Mouse (Mus musculus) right cerebral cortex, postnatal 10 days (tissue): ENCODE measurements around the gene Mrps23.
"Not testable (repeated sequence)": the region's sequence is repeated elsewhere in the genome, so short reads cannot be mapped to it uniquely, and the experiment has no call there.

Source experiments
- DNase-seq, 2 experiments: peaks; one replicate each; pipeline ENCODE4 v3.0.0; 2021; ENCODE audit warnings: low spot score in 2 of 2

The Mrps23 gene

DNA sequence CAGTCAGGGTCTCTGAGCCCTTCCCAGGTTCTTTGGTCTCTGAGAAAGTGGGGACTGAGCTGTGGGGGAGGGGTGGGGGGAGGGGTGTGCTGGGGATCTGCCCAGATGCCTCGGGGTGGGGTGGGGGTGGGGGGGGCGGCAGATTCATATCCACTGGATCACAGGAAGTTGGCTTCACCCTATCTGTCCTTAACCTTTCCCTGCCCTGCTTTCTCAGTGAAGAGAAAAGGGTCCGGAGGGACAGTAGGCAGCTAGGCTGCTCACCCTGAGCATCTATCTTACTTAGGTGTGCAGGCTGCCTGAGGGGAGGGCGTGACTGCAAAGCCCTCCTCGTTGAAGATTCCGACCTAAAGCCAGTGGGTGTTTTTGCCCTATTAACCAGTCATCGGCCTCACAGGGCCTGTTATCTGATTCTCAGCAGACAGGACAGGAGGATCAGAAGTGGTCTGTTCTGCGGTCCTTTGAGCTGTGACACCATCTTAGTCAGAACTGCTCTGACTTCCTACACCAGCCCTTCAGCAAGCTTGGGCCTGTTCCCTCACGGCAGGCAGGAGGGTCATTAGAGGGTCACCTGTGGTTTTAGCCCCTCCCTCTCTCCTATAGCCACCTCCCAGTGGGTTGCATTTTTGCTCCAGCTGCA lies 30.7 kb upstream of the Mrps23 start:
- DNase-seq = no peak

- no peak for DNase-seq
These were observed 23.7 kb upstream of the Mrps23 start for GRCm38 (mm10) chr11:88180467-88180958.

GRCm38 (mm10) chr11:88180959-88181619 lies 23.1 kb upstream of the Mrps23 start:
- DNase-seq = peak; percentile 75 to 80

DNA sequence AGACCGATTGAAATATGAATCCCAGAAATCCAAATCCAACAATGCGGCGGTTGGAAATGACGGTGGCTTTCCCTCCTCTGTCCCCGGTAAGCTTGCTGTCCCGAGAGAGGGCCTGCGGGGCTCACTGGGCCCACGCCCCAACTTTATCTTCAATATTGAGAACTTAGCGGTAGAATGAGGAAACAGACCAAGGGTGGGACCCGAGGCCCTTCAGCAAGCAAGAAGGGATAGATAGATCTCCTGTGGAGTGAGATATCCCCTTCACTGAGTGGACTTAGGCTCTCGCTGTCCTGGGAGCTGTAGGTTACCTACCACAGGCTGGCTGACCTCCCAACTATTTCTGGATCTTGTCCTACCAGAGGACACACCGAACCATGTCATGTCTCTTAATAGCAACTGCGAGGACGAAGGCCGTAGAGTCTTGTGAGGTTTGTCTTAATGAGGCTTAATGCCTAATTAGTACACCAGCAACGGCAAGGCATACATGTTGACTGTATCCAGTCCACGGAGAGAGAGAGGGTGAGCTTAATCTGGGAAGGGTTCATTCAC lies 19.5 kb upstream of the Mrps23 start:
- no peak for DNase-seq

GRCm38 (mm10) chr11:88186078-88186946 lies 17.9 kb upstream of the Mrps23 start:
- no peak for DNase-seq

GRCm38 (mm10) chr11:88186947-88187243 lies 17.3 kb upstream of the Mrps23 start:
- no peak for DNase-seq

DNA sequence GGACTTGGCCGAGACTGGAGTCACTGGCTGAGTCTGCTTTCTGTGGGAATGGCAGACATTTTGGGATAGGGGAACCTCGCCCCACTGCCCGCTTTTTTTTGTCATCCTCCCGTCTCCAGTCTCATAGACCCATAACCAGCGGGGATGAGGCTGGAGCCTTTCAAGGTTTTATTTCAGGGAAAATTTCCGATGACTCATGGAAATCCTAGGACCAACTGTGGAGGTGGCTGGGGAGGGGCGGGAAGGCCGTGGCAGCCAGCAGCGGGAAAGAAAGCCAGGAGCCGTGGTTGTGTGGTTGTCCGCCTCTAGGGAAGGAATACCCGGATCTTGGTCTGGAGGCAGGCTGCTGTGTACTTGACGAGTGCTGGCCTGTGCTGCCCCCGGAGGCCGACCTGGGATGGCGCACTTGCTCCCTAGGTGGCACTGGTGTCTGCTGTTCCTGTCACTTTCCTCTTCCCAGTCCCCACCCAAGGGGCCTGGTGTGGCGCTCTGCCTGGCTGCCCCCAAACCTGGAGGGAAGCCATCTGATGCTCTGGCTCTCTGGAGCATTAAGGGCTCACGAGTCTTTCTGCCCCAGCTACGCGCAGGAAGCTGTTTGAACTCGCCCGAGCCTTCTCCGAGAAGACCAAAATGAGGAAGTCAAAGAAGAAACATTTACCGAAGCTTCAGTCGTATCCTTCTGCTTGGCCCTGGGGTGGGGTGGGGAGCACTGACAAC lies 16.6 kb upstream of the Mrps23 start:
- peak; percentile 89 to 91 for DNase-seq

- DNase-seq = no peak
These were observed 16.0 kb upstream of the Mrps23 start for GRCm38 (mm10) chr11:88188216-88188615.

DNA sequence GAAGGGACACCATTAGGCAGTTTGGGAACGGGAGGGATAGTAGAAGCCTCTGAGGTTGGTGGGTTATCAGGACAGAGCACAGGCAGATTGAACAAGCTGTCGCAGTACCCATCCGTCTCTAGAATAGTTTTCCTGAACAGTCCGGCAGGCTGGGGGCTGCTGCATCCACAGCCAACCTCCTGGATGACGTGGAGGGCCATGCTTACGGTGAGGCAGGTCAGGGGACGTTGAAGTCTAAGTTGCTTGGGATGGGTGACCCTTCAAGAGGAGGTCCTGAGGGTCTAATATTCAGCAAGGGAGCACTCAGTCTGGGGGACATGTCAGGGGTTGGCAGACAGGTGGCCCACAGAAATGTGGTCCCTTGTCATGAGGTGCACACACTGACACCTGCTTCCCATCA lies 15.6 kb upstream of the Mrps23 start:
- no peak for DNase-seq

DNA sequence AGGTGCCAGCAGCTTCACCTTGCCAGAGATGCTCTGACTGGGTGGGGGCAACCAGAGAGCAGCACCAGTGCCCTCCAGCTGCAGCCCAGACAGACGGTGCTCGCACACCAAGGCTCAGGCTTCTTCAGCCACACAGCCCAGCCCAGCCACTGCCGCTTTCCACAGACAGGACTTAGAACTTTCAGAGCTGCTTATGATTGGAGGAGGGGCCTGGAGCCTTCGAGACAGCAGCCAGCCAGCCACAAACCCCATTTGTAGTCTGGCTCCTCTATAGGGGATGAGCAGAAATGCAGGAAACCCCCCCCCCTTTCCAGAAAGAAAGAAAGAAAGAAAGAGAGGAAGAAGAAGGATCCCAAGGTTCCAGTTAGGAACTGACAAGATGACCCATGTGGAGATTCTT lies 11.6 kb upstream of the Mrps23 start:
- no peak for DNase-seq

DNA sequence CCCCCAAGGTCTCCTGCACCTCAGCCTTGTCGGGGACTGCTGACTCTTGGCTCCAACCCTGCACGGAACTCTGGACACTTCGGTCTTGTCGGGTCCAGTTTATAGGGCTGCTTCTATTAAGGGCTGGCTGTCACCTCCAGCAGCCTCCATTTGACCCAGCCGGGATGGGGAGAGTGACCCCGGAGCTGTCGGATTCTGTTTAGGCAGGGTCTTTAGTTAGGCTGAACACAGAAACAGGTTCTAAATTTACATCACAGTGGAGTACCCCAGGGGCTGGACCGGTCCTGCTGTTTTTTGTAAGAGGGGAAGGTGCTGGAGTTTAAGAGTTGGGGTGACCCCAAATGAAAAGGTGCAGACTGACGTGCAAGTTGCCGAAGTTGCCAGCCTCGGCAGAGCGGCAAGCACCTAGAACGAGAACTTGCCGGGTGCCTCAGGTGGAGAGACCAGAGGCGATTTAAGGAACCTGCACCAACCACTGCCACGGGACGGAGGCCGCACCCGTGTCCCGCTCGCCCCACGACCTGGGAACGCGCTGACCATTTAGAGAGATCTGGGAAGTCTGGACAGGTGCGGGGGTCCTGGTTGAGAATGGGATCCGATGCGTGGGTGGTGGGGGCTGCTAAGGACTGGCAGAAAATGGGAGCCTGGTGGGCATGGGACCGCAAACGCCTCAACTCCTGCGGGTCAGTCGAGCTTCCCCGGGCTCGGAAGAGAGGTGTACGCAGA lies 10.9 kb upstream of the Mrps23 start:
- no peak for DNase-seq

- DNase-seq = no peak
These were observed 10.1 kb upstream of the Mrps23 start for GRCm38 (mm10) chr11:88193824-88194696.

DNA sequence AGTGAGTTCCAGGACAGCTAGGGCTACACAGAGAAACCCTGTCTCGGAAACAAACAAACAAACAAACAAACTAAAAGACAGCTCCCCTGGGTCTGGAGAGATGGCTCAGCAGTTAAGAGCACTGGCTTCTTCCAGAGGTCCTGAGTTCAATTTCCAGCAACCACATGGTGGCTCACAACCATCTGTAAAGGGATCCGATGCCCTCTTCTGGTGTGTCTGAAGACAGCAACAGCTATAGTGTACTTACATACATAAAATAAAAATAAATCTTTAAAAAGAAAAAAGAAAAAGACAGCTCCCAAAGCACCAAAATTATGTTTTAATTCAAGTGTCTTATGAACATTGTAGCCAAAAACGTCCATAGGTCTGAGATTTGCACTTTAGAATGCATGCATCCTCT lies 8.5 kb upstream of the Mrps23 start:
- not testable (repeated sequence) for DNase-seq

GRCm38 (mm10) chr11:88197153-88197576 lies 7.0 kb upstream of the Mrps23 start:
- DNase-seq = peak; percentile 74 to 79

- DNase-seq = no peak
These were observed 6.0 kb upstream of the Mrps23 start for GRCm38 (mm10) chr11:88198223-88198622.

DNA sequence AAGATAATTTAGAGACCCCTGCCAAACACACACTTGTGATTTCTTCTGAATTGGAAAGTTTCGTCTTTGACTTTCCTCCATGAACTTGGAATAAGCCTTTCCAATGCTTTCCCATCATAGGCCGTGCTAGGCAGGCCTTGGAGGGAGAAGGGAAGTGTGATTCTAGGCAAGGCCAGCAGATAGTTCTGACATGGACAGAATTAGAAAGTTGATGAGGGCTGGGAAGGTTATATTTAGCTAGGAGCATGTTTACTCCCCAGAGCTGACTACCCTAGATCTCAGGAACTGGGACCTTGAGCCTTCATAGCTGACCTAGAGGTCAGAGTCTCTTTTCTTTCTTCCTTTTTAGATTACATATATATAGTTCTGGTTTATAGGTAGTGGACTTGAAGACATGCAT lies 3.0 kb upstream of the Mrps23 start:
- no peak for DNase-seq

DNA sequence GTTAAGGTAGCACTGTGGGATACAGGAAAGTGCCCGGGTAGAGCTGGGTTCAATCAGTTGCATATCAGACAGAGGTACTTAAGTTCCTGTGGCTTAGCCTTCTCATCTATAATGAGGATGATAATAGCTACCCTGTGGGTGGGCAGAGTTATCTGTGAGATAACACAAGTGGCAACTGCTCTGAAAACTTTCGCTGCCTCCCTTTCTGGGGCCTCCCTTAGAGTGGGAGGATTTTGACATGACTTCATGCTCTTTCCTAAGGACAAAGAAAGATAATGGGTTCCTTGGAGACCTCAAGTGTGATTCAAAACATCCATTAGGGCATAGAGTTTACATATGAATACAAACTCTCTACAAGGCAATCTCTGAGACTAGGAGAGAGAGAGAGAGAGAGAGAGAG lies 2.1 kb upstream of the Mrps23 start:
- DNase-seq = no peak

GRCm38 (mm10) chr11:88204593-88205368 lies 593 bp downstream of the Mrps23 start:
- no peak for DNase-seq

- not testable (repeated sequence) for DNase-seq
These were observed 2.4 kb downstream of the Mrps23 start for GRCm38 (mm10) chr11:88206576-88206975.
